31 mouse cellular contexts compared by ENCODE assay signal in the genomic region with DNA sequence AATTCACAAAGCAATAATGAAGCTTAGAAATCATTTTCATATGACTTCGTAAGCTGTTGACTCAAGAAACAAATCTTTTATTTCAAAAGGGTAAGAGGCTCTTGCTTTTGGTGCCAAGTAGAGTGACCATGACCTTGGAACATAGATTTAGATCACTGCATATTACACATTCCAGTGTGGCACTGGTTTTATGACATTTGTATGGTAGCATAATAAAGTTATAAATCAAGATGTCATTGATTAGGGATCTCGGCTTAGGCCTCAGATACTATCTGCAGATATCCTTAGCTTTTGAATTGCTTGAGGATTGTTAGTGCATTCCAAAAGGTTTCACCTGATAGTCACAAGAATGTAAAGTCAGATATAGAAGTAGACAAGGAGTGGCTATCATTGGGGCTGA.
DNase-seq lines count a peak whose midpoint lies in the region; ATAC-seq and TF ChIP-seq lines count a peak whose summit lies in the region.
"Had no signal": no experiment of that assay in that cellular context is flagged by ENCODE, and none has a peak within 500 bp of the region (broad histone marks: within the 10 kb centered on the region; RNA-seq: fewer than 3 reads in every experiment).

No protein-coding gene starts in this region.

- no peak overlapping the region for H3K4me3 ChIP-seq in heart, embryonic 11.5 days (ENCODE audit: low read depth, low read length)
- H3K4me3 ChIP-seq in heart, postnatal 0 days (ENCODE audit: low read depth, low read length): no peak overlapping the region
- H3K4me3 ChIP-seq in myocyte: no peak overlapping the region
- H3K4me3 ChIP-seq: embryonic facial prominence, embryonic 10.5 days; embryonic facial prominence, embryonic 15.5 days; limb, embryonic 10.5 days; limb, embryonic 15.5 days; liver, embryonic 13.5 days; midbrain, embryonic 12.5 days; neural tube, embryonic 13.5 days had no signal

- TF ChIP-seq CTCF in heart, postnatal 0 days (IDR thresholded peaks at IDR 0.05; ENCODE audit: low read depth): no peak

- WGBS in heart, embryonic 11.5 days (ENCODE audit: insufficient replicate concordance): 74% methylated on average over 2 of the region's 2 CpGs
- 75% methylated on average over 2 of the region's 2 CpGs for WGBS in heart, postnatal 0 days

- peaks cover 19% of the 10 kb centered on the region for H3K4me1 ChIP-seq in heart, embryonic 11.5 days (ENCODE audit: control insufficient read depth, insufficient read depth, low read length)
- H3K4me1 ChIP-seq in heart, postnatal 0 days (ENCODE audit: control insufficient read depth, insufficient read depth): peaks cover 27% of the 10 kb centered on the region
- H3K4me1 ChIP-seq: embryonic facial prominence, embryonic 10.5 days; embryonic facial prominence, embryonic 15.5 days; limb, embryonic 10.5 days; limb, embryonic 15.5 days; midbrain, embryonic 12.5 days; neural tube, embryonic 13.5 days had no signal

- H3K27me3 ChIP-seq in heart, embryonic 11.5 days (ENCODE audit: control insufficient read depth, insufficient read depth, low read length): no peaks in the 10 kb centered on the region
- no peaks in the 10 kb centered on the region for H3K27me3 ChIP-seq in heart, postnatal 0 days (ENCODE audit: control insufficient read depth, insufficient read depth, low read length)
- H3K27me3 ChIP-seq in myocyte (ENCODE audit: control insufficient read depth, insufficient read depth, insufficient read length): no peaks in the 10 kb centered on the region
- H3K27me3 ChIP-seq: embryonic facial prominence, embryonic 15.5 days; limb, embryonic 15.5 days; liver, embryonic 13.5 days; megakaryocyte, embryonic 14.5 days; midbrain, embryonic 12.5 days; neural tube, embryonic 13.5 days had no signal

- no peak overlapping the region for H3K4me2 ChIP-seq in heart, embryonic 11.5 days
- no peak overlapping the region for H3K4me2 ChIP-seq in heart, postnatal 0 days (ENCODE audit: low read depth, low read length)
- peak overlapping the region; percentile 51 for H3K4me2 ChIP-seq in myocyte (ENCODE audit: low read depth)
- H3K4me2 ChIP-seq: embryonic facial prominence, embryonic 15.5 days; hindbrain, embryonic 14.5 days; limb, embryonic 15.5 days; liver, embryonic 13.5 days; midbrain, embryonic 12.5 days; neural tube, embryonic 13.5 days had no signal

- intact Hi-C loops in heart, postnatal 14 days (cut with DNase I): no loop called here
- intact Hi-C loops in left cerebral cortex, postnatal 14 days (cut with DNase I): no loop called here

- no peaks in the 10 kb centered on the region for H3K36me3 ChIP-seq in heart, embryonic 11.5 days (ENCODE audit: control insufficient read depth, insufficient read depth, low read length)
- no peaks in the 10 kb centered on the region for H3K36me3 ChIP-seq in heart, postnatal 0 days (replicated peaks; ENCODE audit: control insufficient read depth, insufficient read depth, low read length)
- no peaks in the 10 kb centered on the region for H3K36me3 ChIP-seq in myocyte (ENCODE audit: control insufficient read depth, insufficient read depth)
- H3K36me3 ChIP-seq: embryonic facial prominence, embryonic 10.5 days; embryonic facial prominence, embryonic 15.5 days; limb, embryonic 10.5 days; limb, embryonic 15.5 days; liver, embryonic 13.5 days; midbrain, embryonic 12.5 days; neural tube, embryonic 13.5 days had no signal

- TF ChIP-seq POLR2A in myocyte (IDR thresholded peaks at IDR 0.05; ENCODE audit: insufficient read length, low read depth): no peak

- ATAC-seq in heart, embryonic 11.5 days (replicated peaks; ENCODE audit: insufficient number of reproducible peaks, low FRiP score, low TSS enrichment): no peak
- no peak for ATAC-seq in heart, postnatal 0 days (ENCODE audit: insufficient read depth, low read depth)
- ATAC-seq: CD4-positive, CD25-positive, alpha-beta regulatory T cell, adult 4 months; forebrain, embryonic 14.5 days; inflammation-experienced regulatory T-cells, adult 6 months; lung, postnatal 0 days had no signal

- H3K27ac ChIP-seq in heart, embryonic 11.5 days (ENCODE audit: low read depth, low read length): peak overlapping the region; percentile 73
- H3K27ac ChIP-seq in heart, postnatal 0 days (ENCODE audit: low read depth): peak overlapping the region; percentile 78
- H3K27ac ChIP-seq: embryonic facial prominence, embryonic 10.5 days; embryonic facial prominence, embryonic 15.5 days; hindbrain, embryonic 14.5 days; kidney, postnatal 0 days; limb, embryonic 10.5 days; limb, embryonic 15.5 days; liver, embryonic 13.5 days; midbrain, embryonic 12.5 days; neural tube, embryonic 13.5 days; stomach, postnatal 0 days had no signal

- DNase-seq in adrenal gland, postnatal 10 days: peak; percentile 31
- DNase-seq in adrenal gland, postnatal 4 days (ENCODE audit: low spot score in 2 of 2): no peak
- no peak for DNase-seq in heart, postnatal 4 days
- DNase-seq in heart, postnatal 0 days (ENCODE audit: low spot score): no peak
- no peak for DNase-seq in heart, postnatal 14 days
- no peak for DNase-seq in left cerebral cortex, postnatal 14 days (ENCODE audit: low spot score in 2 of 2)
- DNase-seq: cerebellum, adult 8-10 months; cerebellum, postnatal 25 days; kidney, adult 8-10 months; lung, adult 18-20 months; lung, postnatal 4 days; right cerebral cortex, postnatal 4 days; thymus, adult 18-20 months; thymus, postnatal 25 days had no signal

- H3K9ac ChIP-seq in heart, embryonic 11.5 days (ENCODE audit: low read depth, low read length): no peak overlapping the region
- H3K9ac ChIP-seq in heart, postnatal 0 days (replicated peaks; ENCODE audit: low read depth, low read length): no peak overlapping the region
- H3K9ac ChIP-seq: embryonic facial prominence, embryonic 15.5 days; hindbrain, embryonic 14.5 days; limb, embryonic 15.5 days; liver, embryonic 13.5 days; midbrain, embryonic 12.5 days; neural tube, embryonic 13.5 days had no signal

- no peaks in the 10 kb centered on the region for H3K79me2 ChIP-seq in myocyte (ENCODE audit: control insufficient read depth, insufficient read depth)

- no peaks in the 10 kb centered on the region for H3K9me3 ChIP-seq in heart, embryonic 11.5 days (replicated peaks; ENCODE audit: control insufficient read depth, low read length)
- no peaks in the 10 kb centered on the region for H3K9me3 ChIP-seq in heart, postnatal 0 days (replicated peaks; ENCODE audit: control insufficient read depth, low read length)
- H3K9me3 ChIP-seq: embryonic facial prominence, embryonic 10.5 days; embryonic facial prominence, embryonic 15.5 days; limb, embryonic 10.5 days; limb, embryonic 15.5 days; liver, embryonic 13.5 days; megakaryocyte, embryonic 14.5 days; midbrain, embryonic 12.5 days; neural tube, embryonic 13.5 days had no signal

- no peak overlapping the region for H3ac ChIP-seq in myocyte (ENCODE audit: control insufficient read depth, insufficient read length)

- no peak for TF ChIP-seq EP300 in heart, postnatal 0 days (IDR thresholded peaks at IDR 0.05; ENCODE audit: low read depth)

TF ChIP-seq in myocyte, 11 proteins besides CTCF, POLR2A, EP300 and RAD21:
- no peak for TF ChIP-seq MYOG (IDR thresholded peaks at IDR 0.05; ENCODE audit: control insufficient read depth in 1 of 3, insufficient read depth in 1 of 3, insufficient read length in 2 of 3, low read depth in 2 of 3)
- TF ChIP-seq REST (IDR thresholded peaks at IDR 0.05; ENCODE audit: insufficient read depth, insufficient read length): no peak
- no peak for TF ChIP-seq MYOD1 (IDR thresholded peaks at IDR 0.05; ENCODE audit: control insufficient read depth in 1 of 3, insufficient read length in 2 of 3, low read depth in 2 of 3)
- TF ChIP-seq CEBPB (IDR thresholded peaks at IDR 0.05; ENCODE audit: insufficient read depth, poor library complexity, severe bottlenecking): no peak
- no peak for TF ChIP-seq TCF3 (IDR thresholded peaks at IDR 0.05; ENCODE audit: insufficient read length, low read depth)
- no peak for TF ChIP-seq USF1 (IDR thresholded peaks at IDR 0.05; ENCODE audit: low read depth)
